Mouse (Mus musculus): ENCODE results near the gene Kif24.

- TF ChIP-seq POLR2A (IDR thresholded peaks at IDR 0.05; ENCODE audit: control insufficient read depth, low read depth, low read length) (no peak), CTCF (IDR thresholded peaks at IDR 0.05; ENCODE audit: control insufficient read depth, insufficient read depth, insufficient replicate concordance, low read depth, low read length) (no peak)
Measured at GRCm38 (mm10) chr4:41359358-41359757, 105.3 kb downstream of the Kif24 start.
